Mouse (Mus musculus): Measurements from ENCODE around the gene Spsb1. TPM values are rescaled to one million over a fixed set of nuclear protein-coding genes. Genes with fewer than 3 reads are reported as not detected.
A peak's percentile ranks its signal among the peaks of the same experiment; 100 is the strongest.

Gene Spsb1
- polyA plus RNA-seq, 1 experiment from 2014 or later = 19.2 TPM

DNA sequence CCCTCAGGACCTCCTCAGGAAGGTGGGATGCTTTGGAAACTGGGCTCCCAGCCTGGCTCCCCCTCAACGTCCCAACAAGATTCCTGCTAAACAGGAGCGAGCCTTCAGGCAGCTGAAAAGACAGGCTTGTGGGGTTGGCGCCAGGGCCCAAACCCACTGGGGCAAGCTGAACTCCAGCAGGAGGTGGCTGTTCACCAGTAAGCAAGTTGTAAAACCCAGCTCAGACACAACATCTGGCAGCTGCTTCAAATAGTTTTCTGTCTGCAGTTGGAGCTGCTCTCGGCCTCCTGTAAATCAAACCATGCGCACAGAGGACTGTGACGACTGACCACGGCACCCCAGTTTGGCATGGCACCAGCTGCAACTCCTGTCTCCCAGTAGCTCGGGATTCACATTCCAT, 64.3 kb downstream of the Spsb1 start:
- Histone ChIP-seq H3K4me2 (replicated peaks; ENCODE audit: low read depth, low read length) (no peak overlapping the region), H3K27ac (ENCODE audit: low read length) (peak overlapping the region; percentile 86), H3K4me1 (ENCODE audit: insufficient read depth, low read depth, low read length) (peaks cover 22% of the 10 kb centered on the region; the same call in 1 of the 2 replicates), H3K9ac (replicated peaks; ENCODE audit: low read depth) (no peak overlapping the region), H3K36me3 (ENCODE audit: insufficient read depth, low read length) (no peaks in the 10 kb centered on the region), H3K9me3 (ENCODE audit: low read length) (no peaks in the 10 kb centered on the region), H3K27me3 (replicated peaks; ENCODE audit: insufficient read depth, low read length) (no peaks in the 10 kb centered on the region), H3K4me3 (ENCODE audit: low read depth, low read length) (no peak overlapping the region)
- peak; percentile 20 for ATAC-seq
- TF ChIP-seq EP300 (IDR thresholded peaks at IDR 0.05) = no peak
- no peak for TF ChIP-seq CTCF (IDR thresholded peaks at IDR 0.05)
- WGBS = 46% methylated on average over 8 of the region's 8 CpGs
- DNase-seq (ENCODE audit: low spot score) = peak; percentile 80

DNA sequence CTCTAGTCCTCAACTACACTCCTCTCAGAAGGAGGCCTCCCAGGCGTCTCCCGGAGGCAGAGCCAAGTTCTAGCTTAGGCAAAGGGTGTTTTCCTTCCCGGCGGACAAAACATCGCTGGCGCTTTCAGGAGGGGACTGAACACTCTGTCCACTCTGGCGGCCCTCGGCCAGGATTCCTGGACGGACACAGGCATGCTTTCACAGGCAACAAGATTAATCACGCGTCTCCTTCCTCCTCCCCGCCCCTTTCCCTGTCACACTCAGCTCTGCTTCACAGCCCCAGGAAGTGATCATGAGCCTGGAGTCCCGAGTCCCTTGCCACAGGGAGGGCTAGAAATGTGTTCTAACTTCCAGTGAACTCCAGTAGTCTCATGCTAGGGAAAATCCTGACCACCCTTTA, 65.0 kb downstream of the Spsb1 start:
- DNase-seq (ENCODE audit: low spot score) (peak; percentile 97), ATAC-seq (peak; percentile 90)
- H3K4me3 ChIP-seq (ENCODE audit: low read depth, low read length) = no peak overlapping the region
- H3K27me3 ChIP-seq (replicated peaks; ENCODE audit: insufficient read depth, low read length) = no peaks in the 10 kb centered on the region
- WGBS = 1% methylated on average over 13 of the region's 13 CpGs
- peaks cover 22% of the 10 kb centered on the region; the same call in 1 of the 2 replicates for H3K4me1 ChIP-seq (ENCODE audit: insufficient read depth, low read depth, low read length)
- no peak overlapping the region for H3K4me2 ChIP-seq (replicated peaks; ENCODE audit: low read depth, low read length)
- no peak overlapping the region for H3K9ac ChIP-seq (replicated peaks; ENCODE audit: low read depth)
- peak overlapping the region; percentile 86 for H3K27ac ChIP-seq (ENCODE audit: low read length)
- H3K9me3 ChIP-seq (ENCODE audit: low read length) = no peaks in the 10 kb centered on the region
- no peaks in the 10 kb centered on the region for H3K36me3 ChIP-seq (ENCODE audit: insufficient read depth, low read length)
- no peak for TF ChIP-seq CTCF (IDR thresholded peaks at IDR 0.05)
- TF ChIP-seq EP300 (IDR thresholded peaks at IDR 0.05) = peak; percentile 98

DNA sequence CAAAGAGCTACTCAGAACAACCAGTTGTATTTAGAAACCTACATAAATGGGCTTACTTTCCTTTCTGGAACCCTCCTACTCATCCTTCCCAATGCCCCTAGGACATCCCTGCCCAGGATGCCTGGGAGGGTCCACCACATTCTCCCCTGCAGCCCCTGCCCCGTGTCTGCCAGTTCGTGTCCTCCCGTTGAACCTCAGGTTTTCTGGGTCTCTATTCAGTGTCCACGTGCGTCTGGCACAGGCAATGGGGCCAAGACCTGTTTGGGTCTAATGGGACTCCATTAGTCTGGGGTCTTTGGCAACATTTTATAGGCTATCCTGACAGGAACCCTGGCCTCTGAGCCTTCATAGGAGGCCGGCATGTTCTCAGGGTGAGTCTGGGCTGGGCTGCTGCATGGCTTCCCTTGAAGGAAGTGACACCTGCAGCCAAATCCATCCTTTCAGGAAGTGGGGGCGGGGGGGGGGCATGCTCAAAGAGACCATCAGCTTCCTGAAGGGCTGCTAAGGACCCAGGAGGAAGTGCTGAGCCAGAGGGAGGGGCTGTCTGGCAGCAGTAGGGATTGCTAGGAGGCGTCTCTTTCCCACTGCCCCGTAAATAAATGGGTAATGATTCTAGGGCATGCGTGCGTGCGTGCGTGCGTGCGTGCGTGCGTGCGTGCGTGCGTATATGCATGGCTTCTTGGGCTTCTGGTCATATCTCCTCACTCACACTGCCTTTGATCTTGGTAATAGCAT, 65.9 kb downstream of the Spsb1 start:
- H3K36me3 ChIP-seq (ENCODE audit: insufficient read depth, low read length) = no peaks in the 10 kb centered on the region
- H3K27me3 ChIP-seq (replicated peaks; ENCODE audit: insufficient read depth, low read length) = no peaks in the 10 kb centered on the region
- TF ChIP-seq CTCF (IDR thresholded peaks at IDR 0.05) (no peak), EP300 (IDR thresholded peaks at IDR 0.05) (peak; percentile 81)
- DNase-seq (ENCODE audit: low spot score) = peak; percentile 50
- H3K4me1 ChIP-seq (ENCODE audit: insufficient read depth, low read depth, low read length) = peaks cover 22% of the 10 kb centered on the region; the same call in 1 of the 2 replicates
- ATAC-seq = peak; percentile 30
- H3K27ac ChIP-seq (ENCODE audit: low read length) = peak overlapping the region; percentile 86
- no peaks in the 10 kb centered on the region for H3K9me3 ChIP-seq (ENCODE audit: low read length)
- H3K9ac ChIP-seq (replicated peaks; ENCODE audit: low read depth) = no peak overlapping the region
- H3K4me3 ChIP-seq (ENCODE audit: low read depth, low read length) = no peak overlapping the region
- WGBS = 74% methylated on average over 20 of the region's 20 CpGs
- no peak overlapping the region for H3K4me2 ChIP-seq (replicated peaks; ENCODE audit: low read depth, low read length)

DNA sequence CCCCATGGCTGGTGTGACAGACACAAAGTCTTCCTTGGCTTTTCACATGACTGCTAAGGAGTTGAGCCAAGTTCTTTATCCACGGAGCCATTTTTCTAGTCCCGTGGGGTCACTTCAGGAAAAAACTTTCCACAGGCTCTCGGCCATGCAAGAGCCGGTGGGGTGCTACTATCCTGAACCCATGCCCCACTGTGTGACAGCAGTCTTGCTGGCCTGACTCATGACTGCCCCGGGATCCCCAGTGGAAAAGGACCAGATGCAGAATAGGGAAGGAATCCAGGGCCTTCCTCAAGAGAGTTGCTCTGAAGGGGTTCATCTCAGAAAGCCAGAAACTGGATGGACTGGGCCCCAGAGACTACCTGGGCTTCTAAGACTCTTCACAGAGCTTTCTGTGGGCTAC, 66.7 kb downstream of the Spsb1 start:
- peaks cover 22% of the 10 kb centered on the region; the same call in 1 of the 2 replicates for H3K4me1 ChIP-seq (ENCODE audit: insufficient read depth, low read depth, low read length)
- 71% methylated on average over 5 of the region's 5 CpGs for WGBS
- peak; percentile 4 for DNase-seq (ENCODE audit: low spot score)

DNA sequence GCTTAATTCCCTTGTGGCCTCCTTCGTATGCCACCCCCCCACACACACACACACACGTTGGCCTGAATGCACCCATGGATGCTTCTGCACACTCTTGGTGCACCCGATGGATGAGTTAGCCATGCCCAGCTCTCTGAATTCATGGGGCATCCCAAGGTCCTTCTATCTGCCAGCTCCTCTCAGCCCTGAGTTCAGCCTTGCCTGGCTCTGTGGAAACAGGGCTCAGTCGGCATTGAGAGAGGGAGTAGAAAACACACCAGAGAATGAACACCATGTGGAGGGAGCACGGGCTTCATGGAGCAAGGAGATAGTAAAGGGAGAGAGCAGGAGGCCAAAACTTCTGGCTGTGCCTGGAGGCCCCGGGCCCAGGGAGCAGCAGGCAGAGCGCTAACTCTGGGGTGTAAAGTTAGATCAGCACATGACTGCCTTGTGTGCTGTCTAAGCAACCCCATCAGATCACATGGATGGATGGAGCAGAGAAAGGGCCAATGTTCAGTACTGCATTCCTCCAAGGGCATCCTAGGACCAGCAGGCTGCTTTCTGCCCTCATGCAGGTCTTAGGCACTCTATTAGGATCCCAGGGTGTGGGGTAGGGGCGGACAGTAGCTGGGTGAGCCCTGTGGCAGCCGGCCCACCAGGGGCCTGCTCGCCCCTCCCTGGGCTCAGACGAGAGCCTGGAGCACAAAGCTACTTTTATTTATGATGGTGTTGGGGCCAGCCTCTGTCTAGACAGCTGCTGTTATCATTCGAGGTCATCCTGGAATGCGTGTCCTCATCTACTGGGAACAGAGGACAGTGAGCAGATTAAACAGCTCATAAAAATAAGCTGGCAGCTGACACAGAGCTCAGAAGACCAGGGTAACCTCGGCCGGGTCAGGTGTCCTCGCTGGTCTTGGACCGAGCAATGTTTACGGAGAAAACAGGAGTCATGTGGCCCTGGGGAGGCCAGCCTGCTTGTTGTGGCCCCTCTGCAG, 68.3 kb downstream of the Spsb1 start:
- Histone ChIP-seq H3K9me3 (ENCODE audit: low read length) (no peaks in the 10 kb centered on the region), H3K9ac (replicated peaks; ENCODE audit: low read depth) (no peak overlapping the region), H3K36me3 (ENCODE audit: insufficient read depth, low read length) (no peaks in the 10 kb centered on the region), H3K4me1 (ENCODE audit: insufficient read depth, low read depth, low read length) (peaks cover 22% of the 10 kb centered on the region; the same call in 1 of the 2 replicates), H3K4me3 (ENCODE audit: low read depth, low read length) (no peak overlapping the region), H3K27me3 (replicated peaks; ENCODE audit: insufficient read depth, low read length) (no peaks in the 10 kb centered on the region), H3K4me2 (replicated peaks; ENCODE audit: low read depth, low read length) (no peak overlapping the region), H3K27ac (ENCODE audit: low read length) (no peak overlapping the region; the same call in 1 of the 2 replicates)
- ATAC-seq = 0 out of 2 replicates have a peak, but pooled peaks have one; percentile 0
- TF ChIP-seq EP300 (IDR thresholded peaks at IDR 0.05) (peak; percentile 41), CTCF (IDR thresholded peaks at IDR 0.05) (no peak)
- DNase-seq (ENCODE audit: low spot score) = peak; percentile 48
- WGBS = 52% methylated on average over 18 of the region's 18 CpGs

More for the DNA sequence above, 66.7 kb downstream of the Spsb1 start:
- Histone ChIP-seq H3K9me3 (ENCODE audit: low read length) (no peaks in the 10 kb centered on the region), H3K27ac (ENCODE audit: low read length) (no peak overlapping the region), H3K4me3 (ENCODE audit: low read depth, low read length) (no peak overlapping the region), H3K9ac (replicated peaks; ENCODE audit: low read depth) (no peak overlapping the region), H3K27me3 (replicated peaks; ENCODE audit: insufficient read depth, low read length) (no peaks in the 10 kb centered on the region), H3K36me3 (ENCODE audit: insufficient read depth, low read length) (no peaks in the 10 kb centered on the region), H3K4me2 (replicated peaks; ENCODE audit: low read depth, low read length) (no peak overlapping the region)
- ATAC-seq = no peak
- no peak for TF ChIP-seq EP300 (IDR thresholded peaks at IDR 0.05)
- TF ChIP-seq CTCF (IDR thresholded peaks at IDR 0.05) = no peak

DNA sequence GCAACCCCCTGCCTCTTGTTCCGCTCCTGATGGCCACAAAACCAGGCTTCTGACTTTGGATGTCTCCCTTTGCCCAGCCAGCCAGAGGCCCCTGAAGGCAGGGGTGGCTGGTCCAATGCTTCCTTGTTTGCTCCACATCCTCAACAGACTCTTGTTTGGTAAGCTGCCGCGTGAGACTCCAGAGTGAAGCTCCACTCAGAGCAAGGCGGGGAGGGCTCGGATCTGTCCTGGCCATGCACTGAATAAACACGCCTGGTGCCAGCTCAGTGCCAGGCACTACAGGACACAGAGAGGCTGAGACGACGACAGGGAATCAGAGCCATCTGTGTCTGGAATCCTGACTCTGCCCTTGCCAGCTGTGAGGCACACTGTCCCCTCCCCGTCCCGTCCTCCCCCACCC, 70.9 kb downstream of the Spsb1 start:
- DNase-seq (ENCODE audit: low spot score) (peak; percentile 38), ATAC-seq (peak; percentile 34; the same call in 1 of the 2 replicates)
- no peak overlapping the region for H3K4me3 ChIP-seq (ENCODE audit: low read depth, low read length)
- no peaks in the 10 kb centered on the region for H3K27me3 ChIP-seq (replicated peaks; ENCODE audit: insufficient read depth, low read length)
- peaks cover 4% of the 10 kb centered on the region; the same call in 1 of the 2 replicates for H3K4me1 ChIP-seq (ENCODE audit: insufficient read depth, low read depth, low read length)
- H3K9ac ChIP-seq (replicated peaks; ENCODE audit: low read depth) = no peak overlapping the region
- WGBS = 59% methylated on average over 10 of the region's 10 CpGs
- H3K9me3 ChIP-seq (ENCODE audit: low read length) = no peaks in the 10 kb centered on the region
- no peak overlapping the region for H3K27ac ChIP-seq (ENCODE audit: low read length)
- no peak for TF ChIP-seq CTCF (IDR thresholded peaks at IDR 0.05)
- no peak for TF ChIP-seq EP300 (IDR thresholded peaks at IDR 0.05)
- H3K36me3 ChIP-seq (ENCODE audit: insufficient read depth, low read length) = no peaks in the 10 kb centered on the region
- no peak overlapping the region for H3K4me2 ChIP-seq (replicated peaks; ENCODE audit: low read depth, low read length)

Measured in lung, postnatal 0 days (tissue).